Mouse (Mus musculus): ENCODE measurements around the gene Rcl1.

GRCm38 (mm10) chr19:29063577-29064363 is 37.4 kb upstream of the Rcl1 start:
- TF ChIP-seq CTCF (IDR thresholded peaks at IDR 0.05; ENCODE audit: extremely low read depth, insufficient read depth, low read length) (peak; percentile 96), POLR2A (IDR thresholded peaks at IDR 0.05; ENCODE audit: extremely low read depth, insufficient read depth, low read length) (no peak)
